Mouse (Mus musculus) liver, adult 2 months (tissue): ENCODE measurements around the gene Cntnap5b.

Experiments
- CTCF ChIP-seq: fragments of 200-500 bp; IDR thresholded peaks from 2 replicates; pipeline ENCODE4 v1.5.1; 2011; ENCODE audit warnings: low read depth, low read length, control low read depth
- POLR2A ChIP-seq: fragments of 200-500 bp; IDR thresholded peaks from 2 replicates; pipeline ENCODE4 v1.6.1; 2011; ENCODE audit warnings: low read length, control low read depth; ENCODE audit not compliant: insufficient read depth; ENCODE audit errors: extremely low read depth

DNA sequence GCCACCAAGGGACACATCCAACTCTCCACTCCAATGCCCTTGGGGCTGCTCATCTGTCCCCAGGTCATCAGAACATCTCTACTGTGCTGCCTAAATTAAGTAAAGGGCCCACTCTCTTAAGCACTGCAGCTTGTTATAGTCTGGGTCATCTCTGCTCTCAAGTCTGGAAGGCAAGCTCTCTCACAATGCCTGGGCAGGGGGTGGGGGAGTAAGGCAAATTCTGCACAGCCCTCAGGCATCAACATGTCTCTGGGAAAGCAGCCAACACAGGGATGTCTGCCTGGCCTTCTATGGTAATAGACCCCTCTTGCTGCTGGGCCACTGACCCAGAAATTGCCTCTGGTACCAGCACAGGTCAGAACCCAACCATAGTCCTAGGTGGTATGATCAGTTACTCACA, 479.4 kb downstream of the Cntnap5b start:
- no peak for TF ChIP-seq CTCF
- TF ChIP-seq POLR2A, result no peak
